Mouse (Mus musculus): ENCODE measurements around the gene Mlip. TPM values are rescaled to one million over a fixed set of nuclear protein-coding genes. Genes with fewer than 3 reads are reported as not detected.

Mlip gene
- total RNA-seq (2023), result not detected

GRCm38 (mm10) chr9:77352432-77353175 is at the start of gene Mlip:
TSS of gene Mlip (minus strand) at chr9:77352969.

Other genes starting within 250 kb of the Mlip start
- 1 to 10 TPM; 3.4 to 6.1 TPM for gene Lrrc1, start 191.9 kb upstream of the Mlip start, total RNA-seq (2023)

Data from neutrophil, adult 59 days (primary cell).